Comparison of ENCODE assay signal across 8 mouse cellular contexts in the genomic region with DNA sequence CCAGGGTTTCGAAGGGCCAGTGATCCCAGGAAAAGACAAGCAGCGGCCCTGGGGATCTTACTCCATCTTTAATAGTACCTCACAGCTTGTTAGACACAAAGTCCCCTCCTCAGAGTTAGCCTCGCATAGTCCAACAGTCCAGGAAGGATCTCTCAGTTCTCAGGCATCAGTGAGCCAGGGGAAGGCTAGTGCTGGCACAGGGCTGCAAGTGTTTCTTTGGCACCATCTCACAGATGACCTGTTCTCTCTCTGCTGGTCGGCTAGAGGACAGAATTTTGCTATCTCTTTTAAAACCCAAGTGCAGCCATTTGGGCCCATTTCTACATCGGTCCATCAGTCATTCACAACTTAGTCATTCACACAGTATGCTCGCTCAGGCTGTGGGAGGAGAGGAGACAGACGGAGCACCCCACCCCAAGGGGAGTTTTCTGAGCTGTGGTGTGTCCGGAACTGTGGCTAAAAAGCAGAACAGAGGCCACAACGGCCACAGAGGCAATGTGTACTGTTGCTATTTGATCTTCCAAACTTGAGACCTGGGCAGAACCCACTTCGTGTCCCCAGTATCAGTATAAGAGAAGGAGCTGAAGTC. TPM values are rescaled to one million over a fixed set of nuclear protein-coding genes. Genes with fewer than 3 reads are reported as not detected.
DNase-seq lines count a peak whose midpoint lies in the region; ATAC-seq and TF ChIP-seq lines count a peak whose summit lies in the region.

No protein-coding gene starts in this region.

- TF ChIP-seq EP300 in liver, postnatal 0 days (IDR thresholded peaks at IDR 0.05; ENCODE audit: low read depth) = no peak

- H3K4me1 ChIP-seq in heart, embryonic 10.5 days = peaks cover 81% of the 10 kb centered on the region
- H3K4me1 ChIP-seq in cortical plate, adult 2 months (ENCODE audit: control insufficient read depth, insufficient read depth, low read length) = no peaks in the 10 kb centered on the region; the same call in 1 of the 2 replicates
- H3K4me1 ChIP-seq in liver, postnatal 0 days (ENCODE audit: insufficient read depth) = peaks cover 35% of the 10 kb centered on the region

- intact Hi-C loops in left cerebral cortex, adult 2 months (cut with DNase I) = no loop called here
- intact Hi-C loops in left cerebral cortex, postnatal 4 days (cut with DNase I) = no loop called here

- peak overlapping the region; percentile 38 for H3K9ac ChIP-seq in liver, postnatal 0 days (replicated peaks)

- H3K36me3 ChIP-seq in heart, embryonic 10.5 days = no peaks in the 10 kb centered on the region
- no peaks in the 10 kb centered on the region for H3K36me3 ChIP-seq in liver, postnatal 0 days (replicated peaks; ENCODE audit: insufficient read depth, low read length)

- peak overlapping the region; percentile 69 for H3K27ac ChIP-seq in heart, embryonic 10.5 days
- H3K27ac ChIP-seq in left cerebral cortex, adult 2 months = peak overlapping the region; percentile 44; the same call in 1 of the 2 replicates
- H3K27ac ChIP-seq in cortical plate, adult 2 months (ENCODE audit: insufficient read depth, low read length) = 0 out of 2 replicates have a peak overlapping the region, but pooled peaks have one; percentile 29
- peak overlapping the region; percentile 90 for H3K27ac ChIP-seq in liver, postnatal 0 days (ENCODE audit: low read depth)

- ATAC-seq in liver, postnatal 0 days = no peak

- H3K27me3 ChIP-seq in heart, embryonic 10.5 days (ENCODE audit: insufficient read depth, poor library complexity, severe bottlenecking) = no peaks in the 10 kb centered on the region
- 0 out of 2 replicates have a peak, but pooled peaks cover 5% of the 10 kb centered on the region for H3K27me3 ChIP-seq in liver, postnatal 0 days (ENCODE audit: insufficient read depth, low read length)

- no peak for TF ChIP-seq CTCF in left cerebral cortex, adult 2 months (IDR thresholded peaks at IDR 0.05)
- no peak for TF ChIP-seq CTCF in cortical plate, adult 2 months (IDR thresholded peaks at IDR 0.05; ENCODE audit: extremely low read depth, insufficient read depth, low read length)
- no peak for TF ChIP-seq CTCF in liver, postnatal 0 days (IDR thresholded peaks at IDR 0.05; ENCODE audit: low read depth)

- WGBS in heart, embryonic 10.5 days = 63% methylated on average over 10 of the region's 10 CpGs
- WGBS in liver, postnatal 0 days (ENCODE audit: insufficient replicate concordance) = 35% methylated on average over 10 of the region's 10 CpGs

- DNase-seq in heart, embryonic 10.5 days (ENCODE audit: low spot score) = no peak
- no peak for DNase-seq in heart, postnatal 4 days
- no peak for DNase-seq in left cerebral cortex, adult 2 months (ENCODE audit: extremely low spot score in 1 of 2, low spot score in 2 of 2)
- DNase-seq in left cerebral cortex, postnatal 4 days = no peak
- no peak for DNase-seq in liver, postnatal 0 days
- DNase-seq in thymus, postnatal 4 days = no peak
- no peak for DNase-seq in ovary, postnatal 10 days (ENCODE audit: low spot score)

- H3K9me3 ChIP-seq in heart, embryonic 10.5 days = no peaks in the 10 kb centered on the region
- H3K9me3 ChIP-seq in liver, postnatal 0 days (ENCODE audit: low read length) = no peaks in the 10 kb centered on the region

- no peak overlapping the region for H3K4me3 ChIP-seq in heart, embryonic 10.5 days
- no peak overlapping the region for H3K4me3 ChIP-seq in left cerebral cortex, adult 2 months
- no peak overlapping the region for H3K4me3 ChIP-seq in cortical plate, adult 2 months (ENCODE audit: insufficient read depth, low read length)
- no peak overlapping the region for H3K4me3 ChIP-seq in liver, postnatal 0 days (ENCODE audit: low read depth, low read length)

- no peak for TF ChIP-seq POLR2A in cortical plate, adult 2 months (IDR thresholded peaks at IDR 0.05; ENCODE audit: extremely low read depth, insufficient read depth, low read length)

- H3K4me2 ChIP-seq in liver, postnatal 0 days (ENCODE audit: low read depth, low read length) = peak overlapping the region; percentile 52

RNA-seq across cellular contexts. Expression of gene Irs2, which starts 43.7 kb away (rescaled TPM):
- polyA plus RNA-seq in heart, embryonic 10.5 days (2016; fragmentation: Nextera tagmentation; extraction: Ambion mirVana) = 4.5 and 6.2 TPM in 2 replicates
- total RNA-seq in heart, postnatal 4 days (2021) = 10 to 100 TPM; 39.5 to 47.6 TPM
- 100 to 1,000 TPM in 1 of 2 experiments, 10 to 100 TPM in 1; 67.1 to 111 TPM for total RNA-seq in left cerebral cortex, adult 2 months (2021)
- total RNA-seq in left cerebral cortex, postnatal 4 days (2021) = 10 to 100 TPM; 35.8 to 37.0 TPM
- polyA plus RNA-seq in cortical plate, adult 2 months (2012; rRNA removed) = 15.6 and 18.0 TPM in 2 replicates
- polyA plus RNA-seq in liver, postnatal 0 days (2015; fragmentation: Nextera tagmentation; extraction: Ambion mirVana) = 4.4 and 5.7 TPM in 2 replicates

Comparison
In these comparisons a context has a peak if more than half of its experiments do, and no peak if none do; other contexts are left out.
1. H3K27ac ChIP-seq: peak in every context shown above with its lines; median percentile 90 in liver, postnatal 0 days; 69 in heart, embryonic 10.5 days; 44 in left cerebral cortex, adult 2 months; 29 in cortical plate, adult 2 months.